Mouse (Mus musculus) liver, adult (tissue): ENCODE measurements around the gene Ccl5.
A peak's percentile ranks its signal among the peaks of the same experiment; 100 is the strongest.

ENCODE experiments used
- GATA4 ChIP-seq: IDR thresholded peaks from 2 replicates; pipeline ENCODE4 v1.6.1; 2014; ENCODE audit warnings: mild to moderate bottlenecking, low read length; ENCODE audit not compliant: insufficient replicate concordance

Gene Ccl5

DNA sequence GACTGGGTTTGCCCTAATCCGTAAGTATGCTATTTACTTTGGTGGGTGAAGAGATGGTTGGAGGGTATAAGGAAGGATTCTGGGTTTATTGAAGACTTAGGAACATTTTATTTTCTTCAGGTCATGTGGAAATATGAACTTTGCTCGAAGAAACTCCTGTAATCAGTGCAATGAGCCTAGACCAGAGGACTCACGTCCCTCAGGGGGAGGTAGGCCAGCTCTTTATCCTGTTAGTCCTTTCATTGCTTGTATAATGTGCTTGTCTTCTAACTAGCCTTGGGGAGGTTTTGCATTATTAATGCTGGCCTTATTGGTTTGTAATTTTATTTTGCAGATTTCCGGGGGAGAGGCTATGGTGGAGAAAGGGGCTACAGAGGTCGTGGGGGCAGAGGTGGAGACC lies 26.0 kb downstream of the Ccl5 start:
- TF ChIP-seq GATA4: no peak

DNA sequence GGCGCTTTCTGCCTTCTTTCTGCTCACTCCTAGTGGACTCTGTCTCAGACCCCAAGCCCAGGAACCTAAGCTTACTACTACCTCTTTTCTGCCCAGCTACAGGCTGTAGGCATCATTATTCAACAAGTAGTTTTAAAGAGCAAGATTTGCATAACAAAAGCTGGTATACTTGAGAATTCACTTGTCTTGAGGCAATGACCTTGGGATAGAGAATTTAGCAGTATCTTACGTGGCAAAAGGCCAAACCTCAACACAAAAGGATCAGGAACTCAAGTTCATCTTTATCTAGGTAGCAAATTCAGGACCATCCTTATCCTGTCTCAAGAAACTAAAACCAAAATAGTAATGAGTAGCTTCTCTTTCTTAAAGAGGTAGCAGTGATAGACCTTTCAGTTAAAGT lies 34.7 kb downstream of the Ccl5 start:
- TF ChIP-seq GATA4: peak; percentile 54; the same call in 1 of the 2 replicates

DNA sequence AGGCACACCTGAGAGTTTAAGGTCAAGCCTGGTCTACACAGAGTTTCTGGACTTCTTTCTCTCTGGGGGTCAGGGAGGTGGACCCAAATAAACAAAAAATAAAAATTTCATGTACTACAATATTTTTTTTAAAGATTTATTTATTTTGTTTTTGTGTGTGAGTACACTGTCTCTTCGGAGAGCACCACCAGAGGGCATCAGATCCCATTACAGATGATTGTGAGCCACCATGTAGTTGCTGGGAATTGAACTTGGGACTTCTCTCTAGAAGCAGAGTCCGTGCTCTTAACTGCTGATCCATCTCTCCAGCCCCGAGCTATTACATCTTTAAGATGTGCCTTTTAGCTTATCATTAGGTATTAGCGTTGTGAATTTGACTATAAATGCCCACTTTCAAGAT lies 38.8 kb downstream of the Ccl5 start:
- no peak for TF ChIP-seq GATA4
